Mouse (Mus musculus) cerebellum, postnatal 4 days (tissue): ENCODE measurements around the gene Ccser2.

Experiments
- DNase-seq, 2 experiments: peaks; one replicate each; pipeline ENCODE4 v3.0.0; 2022; ENCODE audit warnings: low spot score in 2 of 2, mixed read lengths in 1 of 2

Gene Ccser2

DNA sequence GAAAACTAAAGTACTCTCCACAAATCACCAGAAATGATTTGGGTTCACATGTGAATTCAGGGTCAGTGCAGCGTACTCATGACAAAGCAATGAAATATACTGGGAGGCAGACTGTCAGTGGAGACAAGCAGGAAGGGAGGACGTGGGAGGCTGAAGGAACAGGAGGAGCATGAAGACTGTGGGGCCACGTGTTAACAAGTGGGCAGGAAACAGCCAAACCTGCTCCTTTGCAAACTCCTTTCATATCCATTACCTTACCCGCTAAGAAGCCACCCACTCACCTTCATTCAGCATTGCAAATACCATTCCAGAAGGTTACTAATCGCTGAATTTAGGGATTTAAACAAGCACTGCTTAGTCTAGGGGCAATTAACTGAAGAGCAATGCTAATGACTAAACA lies 25.9 kb downstream of the Ccser2 start:
- no peak for DNase-seq

DNA sequence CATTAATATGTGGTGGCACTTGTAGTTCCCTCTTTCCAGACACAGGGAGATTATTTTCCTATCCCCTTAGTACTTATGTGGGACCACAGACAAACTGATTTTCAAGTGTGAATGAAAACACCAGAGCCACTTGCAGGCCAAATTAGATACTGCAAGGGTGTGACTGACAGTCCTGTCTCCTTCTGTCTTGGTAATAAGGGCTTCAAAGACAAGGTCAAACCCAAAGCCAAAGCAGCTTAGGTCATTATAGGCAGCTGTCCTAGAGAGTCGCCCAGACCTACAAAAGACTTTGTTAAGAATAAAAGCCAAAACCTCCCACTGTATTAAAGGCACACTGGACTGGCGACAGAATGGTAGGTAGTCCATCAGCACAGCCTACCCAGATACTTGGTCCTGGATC lies 30.6 kb downstream of the Ccser2 start:
- DNase-seq, result no peak

DNA sequence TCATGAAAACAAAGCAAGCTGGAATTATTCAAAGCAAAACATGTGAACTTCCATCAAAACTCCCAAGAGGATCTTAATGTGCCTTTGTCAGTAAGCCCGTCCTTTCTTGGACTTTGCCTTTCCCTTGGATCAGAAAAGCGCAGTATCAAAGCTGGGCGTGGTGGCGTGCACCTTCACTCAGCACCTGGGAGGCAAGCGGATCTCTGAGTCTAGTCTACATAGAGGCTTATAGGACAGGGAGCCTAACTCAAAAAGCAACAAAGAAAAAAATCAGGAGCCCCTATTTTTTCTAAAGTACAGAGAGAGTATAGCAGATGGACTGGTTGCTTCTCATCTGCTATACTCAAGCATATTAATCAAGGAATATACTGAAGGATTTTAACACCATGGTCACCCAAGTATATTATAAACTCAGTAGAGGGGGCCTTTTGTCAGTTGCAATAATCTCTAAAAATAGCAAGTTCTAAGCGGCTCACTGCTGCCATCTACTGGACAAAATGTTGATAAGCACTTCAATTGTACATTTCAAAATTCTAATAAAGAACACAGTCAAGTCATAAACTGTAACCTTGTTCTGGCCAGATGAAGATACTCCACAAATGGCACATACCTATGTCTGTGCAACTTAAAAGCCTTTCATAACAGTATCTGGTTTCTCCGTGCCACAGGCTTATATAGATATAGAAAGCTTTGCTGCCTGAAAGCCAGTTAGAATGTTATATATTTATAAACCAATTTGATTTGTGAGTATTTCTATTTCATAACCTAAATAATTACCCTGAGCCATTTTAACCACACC lies 31.3 kb downstream of the Ccser2 start:
- DNase-seq, result peak in 1 of 2 experiments; percentile 38

DNA sequence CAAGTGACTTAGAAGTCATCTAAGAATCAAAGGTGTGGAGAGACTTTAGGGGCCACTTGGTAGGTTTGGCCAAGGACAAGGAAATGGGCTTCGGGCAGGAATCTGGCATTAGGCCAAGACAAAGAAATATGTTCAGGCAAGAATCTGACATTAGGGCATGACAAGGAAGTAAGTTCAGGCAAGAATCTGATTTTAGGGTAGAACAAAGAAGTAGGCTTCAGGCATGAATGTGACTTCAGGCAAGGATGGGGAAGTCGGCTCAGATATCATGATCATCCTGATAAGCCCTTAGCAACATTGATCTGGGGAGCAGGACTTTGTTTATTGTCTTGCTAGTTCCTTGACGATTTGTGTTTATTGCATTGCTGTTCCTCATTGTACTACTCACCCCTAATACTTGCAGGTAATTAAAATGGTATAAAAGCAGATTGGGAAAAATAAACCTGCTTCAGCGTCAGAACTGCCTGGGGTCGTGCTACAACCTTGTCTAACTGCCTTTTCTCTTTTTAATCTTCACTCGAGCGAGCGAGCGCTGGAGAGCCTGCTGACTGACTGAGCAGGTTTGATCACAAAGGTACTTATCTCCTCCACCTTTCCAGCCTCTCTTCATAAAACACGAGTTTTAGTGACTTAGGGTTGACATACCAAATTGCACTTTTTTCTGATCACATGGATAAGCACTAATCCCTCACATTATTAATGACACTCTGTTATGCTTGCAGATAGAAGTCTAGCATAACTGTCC lies 35.8 kb downstream of the Ccser2 start:
- no peak for DNase-seq

DNA sequence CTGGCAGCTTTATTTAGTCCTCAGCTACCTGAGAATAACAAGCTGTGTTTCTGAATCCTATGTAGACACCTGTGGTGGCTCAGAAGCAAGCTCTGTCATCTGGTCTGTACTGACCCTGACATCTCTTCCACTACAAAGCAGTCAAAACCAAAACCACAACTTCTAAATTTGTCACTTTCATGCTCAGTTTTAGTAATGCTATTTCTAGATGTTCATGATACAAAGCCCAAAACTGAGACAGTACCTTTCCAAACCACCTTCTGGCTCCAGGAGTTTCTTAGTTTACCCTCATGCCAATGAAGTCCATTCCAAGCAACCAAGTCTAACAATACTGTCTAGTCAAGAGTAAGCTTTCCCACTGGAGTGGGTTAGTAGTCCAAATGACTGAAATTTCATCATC lies 36.5 kb downstream of the Ccser2 start:
- DNase-seq, result no peak

DNA sequence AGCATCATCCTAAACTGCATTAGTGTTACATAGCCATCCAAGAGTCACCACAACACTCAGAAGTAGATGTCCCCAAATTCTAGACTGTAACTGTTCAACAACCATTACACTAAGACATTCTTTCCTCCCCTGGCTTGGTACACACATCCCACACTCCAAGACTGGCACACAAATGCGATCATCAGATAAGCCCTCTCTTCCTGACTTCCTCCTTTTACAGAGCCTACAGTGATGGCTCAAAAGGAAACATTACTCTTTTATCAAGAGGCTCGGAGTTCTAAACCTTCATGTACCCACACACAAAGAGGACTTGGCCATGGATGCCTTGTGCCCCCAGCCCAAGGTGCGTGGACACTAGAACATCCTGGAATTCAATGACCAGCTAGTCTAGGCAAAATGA lies 45.2 kb downstream of the Ccser2 start:
- DNase-seq, result no peak

DNA sequence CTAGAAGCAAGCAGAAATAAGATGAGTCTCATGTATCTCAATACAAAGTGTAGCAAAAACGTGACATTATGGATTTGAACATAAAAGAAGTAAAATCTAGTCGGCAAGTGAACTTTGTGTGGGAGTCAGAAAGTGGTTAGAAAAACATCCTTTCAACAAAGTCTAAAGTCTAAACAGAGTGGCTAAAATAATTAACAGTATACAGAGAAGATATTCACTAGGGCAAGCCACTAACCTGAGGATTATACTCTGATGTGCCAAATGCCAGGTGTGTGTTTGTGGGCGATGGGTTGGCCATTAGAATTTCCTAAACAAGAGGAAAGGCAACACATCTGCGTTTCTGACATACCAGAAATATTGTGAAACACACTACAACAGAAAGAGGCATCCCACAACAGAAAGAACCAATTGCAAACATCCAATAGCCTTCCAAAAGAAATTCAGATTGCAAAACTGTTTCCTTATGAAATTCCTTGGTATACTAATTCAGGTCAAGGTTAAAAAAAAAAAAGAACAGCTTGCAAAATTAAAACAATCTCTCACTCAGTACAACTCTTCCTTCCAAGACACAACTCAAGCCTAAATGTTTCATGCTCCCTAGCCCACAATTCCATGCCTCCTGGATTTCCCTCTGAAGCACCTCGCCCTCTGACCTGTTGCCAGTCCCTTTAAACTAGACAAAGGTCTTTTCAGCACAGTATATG lies 47.1 kb downstream of the Ccser2 start:
- no peak for DNase-seq

DNA sequence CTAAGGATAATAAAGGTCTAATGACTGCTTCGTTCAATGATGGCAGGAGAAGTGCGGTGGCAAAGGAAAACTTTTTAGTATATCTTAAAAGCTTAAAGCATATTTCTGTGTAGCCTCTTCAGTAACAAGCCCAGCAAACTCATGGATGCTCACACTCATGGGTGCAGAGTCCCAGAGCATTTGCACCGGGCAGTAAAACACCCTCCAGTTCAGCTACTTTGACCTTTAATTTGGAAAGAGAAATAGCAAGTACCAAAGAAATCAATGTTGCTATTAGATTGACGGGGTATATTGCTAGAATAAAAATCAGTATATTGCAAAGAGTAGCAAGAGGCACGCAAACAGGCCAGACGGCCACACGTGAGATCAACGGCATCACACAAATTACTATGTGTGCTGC lies 48.7 kb downstream of the Ccser2 start:
- DNase-seq, result no peak

DNA sequence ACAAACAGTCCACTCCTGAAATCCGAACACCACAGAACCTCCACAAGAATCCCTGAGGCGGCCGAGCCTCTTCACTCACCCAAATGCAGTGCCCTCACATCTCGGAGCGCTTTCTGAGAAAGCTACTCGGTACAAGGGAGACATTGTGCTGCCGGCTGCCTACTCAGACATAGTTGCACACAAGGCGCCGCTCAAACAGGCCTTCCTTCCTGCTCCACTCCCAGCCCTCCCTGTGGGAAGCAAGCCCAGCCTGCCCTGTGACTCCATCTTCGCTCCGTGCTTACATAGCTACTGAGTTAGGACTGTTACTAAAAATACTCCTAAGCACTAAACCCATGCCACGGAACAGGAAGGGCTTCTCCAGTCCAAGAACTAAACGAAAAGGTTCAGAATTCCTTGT lies 49.4 kb downstream of the Ccser2 start:
- DNase-seq, result peak; percentile 31 to 45

DNA sequence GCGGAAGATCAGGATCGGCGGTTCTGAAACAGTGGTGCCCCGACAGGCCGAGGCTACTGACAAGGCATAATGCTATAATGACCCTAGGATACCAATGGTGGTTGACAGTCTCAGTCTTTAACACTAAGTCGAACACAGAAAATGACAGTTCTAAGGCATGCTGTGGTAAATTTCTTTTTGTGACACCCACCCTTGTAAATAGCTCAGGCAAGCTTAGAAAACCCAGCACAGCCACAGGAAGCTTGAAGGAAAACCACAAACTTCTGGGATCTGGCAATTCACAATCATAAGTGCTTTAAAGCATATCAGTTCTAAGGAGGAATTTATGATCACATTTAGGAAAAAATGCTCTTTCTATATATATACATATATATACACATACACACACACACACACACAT lies 53.4 kb downstream of the Ccser2 start:
- DNase-seq, result no peak

DNA sequence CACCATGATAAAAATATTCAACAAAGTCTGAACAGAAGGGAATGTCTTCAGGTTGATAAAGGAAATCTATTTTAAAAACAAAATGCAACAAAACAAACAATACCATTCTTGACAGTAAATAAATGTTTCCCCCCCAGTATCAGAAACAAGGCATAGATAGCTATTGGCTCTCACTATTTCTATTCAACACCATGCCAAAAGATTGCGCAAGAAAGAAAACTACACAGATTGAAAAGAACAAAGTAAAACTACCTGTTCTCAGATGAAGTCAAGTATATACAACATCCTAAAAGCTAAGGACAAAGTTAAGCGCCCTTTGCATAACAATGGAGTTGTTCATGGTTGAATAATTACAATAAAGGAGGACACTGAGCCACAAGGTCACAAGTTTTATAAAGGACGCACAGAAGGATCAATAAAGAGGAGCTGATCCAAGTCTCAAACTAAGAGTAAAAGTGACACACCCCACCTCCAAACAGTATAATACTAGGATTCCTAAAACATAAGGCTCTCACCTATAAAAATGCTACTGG lies 54.0 kb downstream of the Ccser2 start:
- DNase-seq, result no peak

DNA sequence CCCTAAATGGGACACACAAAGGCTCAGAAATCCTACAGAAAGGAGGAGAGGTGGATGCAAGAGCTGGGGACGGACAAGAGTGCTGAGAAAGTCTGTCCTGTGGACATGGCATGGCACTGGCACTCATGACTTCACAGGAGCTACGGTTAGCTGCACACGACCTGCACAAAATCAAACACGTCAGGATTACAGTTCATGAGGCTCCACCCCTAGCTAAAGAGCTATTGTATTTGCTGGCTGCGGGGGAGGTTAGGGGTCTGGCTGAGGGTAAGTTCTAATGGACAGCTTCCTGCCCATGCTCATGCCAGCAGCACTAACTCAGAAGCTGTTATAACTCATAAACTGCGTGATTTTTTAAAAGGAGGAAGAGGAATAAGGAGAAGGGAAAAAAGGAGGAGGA lies 56.8 kb downstream of the Ccser2 start:
- no peak for DNase-seq

DNA sequence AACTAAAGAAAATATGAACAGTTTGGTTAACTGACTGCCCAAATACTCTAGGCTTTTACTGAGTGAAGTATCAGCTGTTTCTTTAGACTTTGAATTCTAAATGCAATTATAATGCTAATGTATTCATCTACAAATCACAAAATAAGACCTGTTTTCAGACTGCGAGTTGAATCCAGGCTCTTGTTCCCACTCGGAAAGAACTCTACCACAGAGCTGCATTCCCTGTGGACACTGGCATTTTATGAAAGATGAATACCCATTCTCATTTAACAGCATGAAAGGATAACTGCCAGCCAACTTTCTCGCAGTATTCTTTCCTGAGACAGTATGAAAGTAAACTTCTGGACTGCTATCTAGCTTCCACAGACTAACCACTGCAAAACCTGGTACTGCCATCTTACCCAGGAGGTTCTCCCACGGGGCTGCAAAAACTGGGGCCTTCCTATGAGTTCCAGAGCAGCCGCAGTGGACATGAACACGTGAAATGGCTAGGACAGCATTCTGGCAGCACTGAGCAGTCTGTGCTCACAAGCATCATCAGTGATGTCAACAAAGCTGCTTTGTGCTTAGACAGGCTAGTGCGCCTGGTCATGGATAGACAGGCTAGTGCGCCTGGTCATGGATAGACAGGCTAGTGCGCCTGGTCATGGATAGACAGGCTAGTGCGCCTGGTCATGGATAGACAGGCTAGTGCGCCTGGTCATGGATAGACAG lies 62.6 kb downstream of the Ccser2 start:
- no peak for DNase-seq

DNA sequence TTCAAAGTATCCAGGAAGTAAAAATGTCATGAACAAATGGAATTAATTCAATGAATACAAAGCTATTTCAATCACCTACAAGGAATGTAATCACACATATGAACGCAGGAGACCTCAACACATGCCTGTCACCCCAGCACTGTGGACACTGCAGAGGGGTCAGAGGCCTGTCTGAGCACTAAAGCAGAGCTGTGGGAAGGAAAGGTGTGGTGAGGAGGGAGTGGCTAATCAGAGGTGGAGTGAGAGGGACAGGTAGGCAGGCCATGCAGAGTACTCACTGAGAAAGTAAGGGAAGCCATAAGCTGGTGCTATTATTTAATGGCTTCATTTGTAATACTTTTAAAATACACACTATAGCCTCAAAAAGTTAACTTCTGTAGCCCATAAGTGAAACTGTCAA lies 64.4 kb downstream of the Ccser2 start:
- DNase-seq, result no peak

DNA sequence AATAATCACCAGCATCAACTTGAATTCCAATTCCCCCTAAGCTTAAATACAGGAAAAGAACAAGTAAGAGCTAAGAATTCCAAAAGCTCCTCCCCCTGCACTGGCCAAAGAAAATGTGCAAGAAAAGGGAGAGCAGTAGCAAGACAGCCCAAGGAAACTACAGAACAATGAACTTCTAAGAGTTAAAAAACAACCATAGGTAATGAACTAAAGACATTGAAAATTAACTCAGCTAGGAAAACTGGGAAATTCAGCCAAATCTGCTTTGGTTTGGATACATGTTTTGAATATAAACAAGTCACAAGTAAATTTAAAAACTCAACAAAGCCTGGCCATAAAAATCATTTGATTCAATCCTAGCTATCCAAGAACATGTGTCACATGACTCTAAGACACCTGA lies 67.7 kb downstream of the Ccser2 start:
- DNase-seq, result no peak

DNA sequence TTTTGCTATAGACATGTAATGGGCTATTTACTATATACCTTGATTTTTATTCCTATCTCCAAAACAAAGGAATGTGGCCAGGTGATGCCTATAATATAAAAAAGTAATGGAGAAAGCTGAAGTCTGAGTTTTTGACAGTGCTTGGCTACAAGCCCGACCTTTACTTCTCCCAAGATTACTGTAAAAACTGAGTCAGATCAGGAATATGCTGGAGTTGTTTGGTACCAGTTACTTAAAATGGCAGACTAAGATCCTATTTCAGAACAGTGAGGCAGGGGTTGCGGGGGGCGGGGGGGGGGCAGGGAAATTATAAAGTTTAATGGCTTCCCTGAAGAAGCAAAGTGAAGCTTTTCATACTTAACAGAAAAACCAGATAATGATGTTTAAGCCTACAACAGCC lies 73.9 kb downstream of the Ccser2 start:
- no peak for DNase-seq

DNA sequence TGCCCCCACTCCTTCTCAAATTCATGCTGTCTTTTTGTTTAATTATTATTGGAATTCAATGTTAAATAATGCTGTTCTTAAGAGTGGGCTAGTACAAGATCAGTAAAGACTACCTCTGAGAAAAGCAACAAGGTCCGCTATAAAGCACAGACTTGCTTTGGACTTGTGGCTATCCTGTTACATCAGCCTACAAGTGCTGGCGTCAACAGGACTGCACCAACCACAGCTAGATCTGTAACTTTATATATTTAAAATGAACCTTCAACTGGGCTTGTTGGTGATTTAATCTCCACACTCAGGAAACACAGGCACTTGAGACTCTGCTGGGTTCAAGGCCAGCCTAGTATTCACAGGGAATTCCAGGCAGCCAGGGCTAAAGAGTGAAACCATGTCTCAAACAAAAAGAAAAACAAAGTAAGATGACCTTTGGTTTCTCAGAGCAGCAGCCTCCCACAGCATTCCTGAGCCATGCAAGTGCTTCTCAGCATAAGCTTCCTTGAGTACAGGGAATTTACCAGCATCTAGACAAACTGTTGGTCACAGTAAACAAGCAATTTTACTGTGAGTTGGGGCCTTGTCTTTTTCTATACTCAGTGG lies 75.7 kb downstream of the Ccser2 start:
- no peak for DNase-seq

DNA sequence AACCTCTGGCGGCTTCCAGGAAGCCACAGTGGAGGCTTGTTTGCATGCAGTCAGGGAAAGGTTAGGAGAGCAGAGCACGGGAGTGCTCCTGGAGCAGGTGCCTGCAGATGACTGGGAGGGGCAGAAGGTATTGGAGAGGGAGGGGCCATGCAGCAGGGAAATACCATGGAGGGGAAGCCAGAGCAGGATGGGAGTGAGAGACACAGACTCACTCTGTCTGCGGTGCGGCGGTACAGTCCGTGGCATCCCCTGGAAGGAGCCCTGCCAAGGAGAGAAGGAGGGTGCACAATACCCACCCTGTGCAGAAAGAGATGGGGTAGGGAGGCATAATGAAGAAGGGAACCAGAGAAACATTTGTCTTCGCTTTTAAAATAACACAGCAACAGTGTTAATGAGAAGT lies 78.4 kb downstream of the Ccser2 start:
- no peak for DNase-seq

DNA sequence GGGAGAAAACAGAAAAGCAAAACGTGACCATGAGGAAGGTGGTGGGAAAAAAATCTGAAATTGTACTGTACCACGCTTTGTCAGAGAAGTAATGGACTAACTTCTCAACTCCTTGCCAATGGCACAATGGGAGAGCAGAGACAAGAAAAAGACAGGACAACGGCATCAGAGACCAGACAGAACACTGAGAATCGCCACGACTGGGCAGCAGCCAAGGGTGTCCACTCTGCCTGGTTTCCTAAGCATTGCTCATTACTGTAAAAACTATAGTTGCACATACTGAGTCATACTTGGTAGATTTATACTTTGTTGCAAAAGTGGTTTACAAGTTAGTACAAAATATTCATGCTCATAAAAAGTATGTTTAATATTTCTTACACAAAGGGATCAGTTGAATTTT lies 82.9 kb downstream of the Ccser2 start:
- no peak for DNase-seq

DNA sequence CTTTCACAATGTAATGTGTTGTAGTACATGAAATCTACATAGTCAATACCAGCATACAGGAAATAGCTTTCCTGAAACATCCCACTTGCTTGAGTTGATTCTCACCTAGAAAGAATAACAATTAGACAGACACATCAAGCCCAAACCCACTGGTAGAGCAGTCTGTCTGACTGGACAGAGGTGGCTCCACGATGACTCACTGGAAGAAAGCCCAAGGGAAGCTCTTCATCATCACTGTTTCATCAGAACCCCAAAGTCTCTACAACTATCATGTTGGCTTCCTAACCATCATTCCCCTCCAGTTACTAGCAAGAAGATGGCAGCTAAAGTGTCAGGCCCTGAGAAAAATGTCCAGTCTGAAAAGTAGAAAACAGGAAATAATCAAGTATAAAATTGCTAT lies 83.5 kb downstream of the Ccser2 start:
- DNase-seq, result no peak

DNA sequence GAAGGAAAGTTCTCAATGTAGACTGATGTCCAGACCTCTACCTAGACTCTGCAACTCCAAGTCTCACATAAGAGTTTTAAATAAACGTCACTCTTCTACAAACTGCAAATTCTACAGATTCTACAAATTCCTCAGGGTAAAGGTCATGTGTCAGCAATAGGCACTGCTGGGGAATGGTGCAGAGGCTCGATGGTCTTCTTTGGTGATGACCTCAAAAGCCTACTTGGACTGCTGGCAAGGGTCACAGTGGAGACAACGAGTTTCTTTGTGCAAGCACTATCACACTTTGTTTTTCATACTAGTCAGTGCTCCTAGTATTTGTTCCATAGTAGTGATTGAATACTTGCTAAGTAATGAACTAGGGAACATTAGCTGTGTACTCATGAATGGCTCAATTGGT lies 85.0 kb downstream of the Ccser2 start:
- DNase-seq, result no peak
